Mouse (Mus musculus) liver, embryonic 14.5 days (tissue): ENCODE data around the gene Tnrc6c.

ENCODE experiments used
- CTCF ChIP-seq: IDR thresholded peaks from 2 replicates; pipeline ENCODE4 v1.5.1; 2016; ENCODE audit warnings: antibody characterized with exemption, low read depth, control low read depth
- EP300 ChIP-seq: IDR thresholded peaks from 2 replicates; pipeline ENCODE4 v1.6.1; 2016; ENCODE audit warnings: antibody characterized with exemption, low read depth

DNA sequence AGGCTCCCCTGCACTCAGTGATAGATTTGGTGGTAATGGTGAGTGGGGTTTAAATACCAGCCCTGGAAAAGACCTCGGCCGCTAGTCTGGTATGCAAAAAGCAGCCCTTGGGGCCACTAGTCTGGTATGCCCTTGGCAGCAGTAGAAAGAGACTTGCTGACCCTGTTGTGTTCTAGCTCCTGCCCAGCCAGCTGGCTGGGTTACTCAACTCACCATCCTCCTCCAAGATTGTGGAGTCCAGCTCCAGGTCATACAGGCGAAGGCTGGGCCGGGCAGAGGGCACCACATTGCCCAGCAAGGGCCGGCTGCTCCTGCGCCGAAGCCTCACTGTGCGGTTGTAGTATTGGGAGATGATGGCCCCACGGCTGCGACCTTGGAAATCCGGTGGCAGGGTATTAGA is 123.9 kb downstream of the Tnrc6c start:
- no peak for TF ChIP-seq CTCF
- no peak for TF ChIP-seq EP300
